Mouse (Mus musculus) T-helper 17 cell (primary cell): ENCODE results near the gene Crlf2.

ENCODE experiments used
- in situ Hi-C, 2 experiments: fragments of 300-600 bp; cut with MboI, MseI; formaldehyde crosslinking; loops; 1 replicate in 1 of 2; 2 replicates in 1 of 2; pipeline ENCODE4 v1.15.1; 2025; ENCODE audit warnings: high pct_unique_total_duplicates in 2 of 2

The Crlf2 gene

DNA sequence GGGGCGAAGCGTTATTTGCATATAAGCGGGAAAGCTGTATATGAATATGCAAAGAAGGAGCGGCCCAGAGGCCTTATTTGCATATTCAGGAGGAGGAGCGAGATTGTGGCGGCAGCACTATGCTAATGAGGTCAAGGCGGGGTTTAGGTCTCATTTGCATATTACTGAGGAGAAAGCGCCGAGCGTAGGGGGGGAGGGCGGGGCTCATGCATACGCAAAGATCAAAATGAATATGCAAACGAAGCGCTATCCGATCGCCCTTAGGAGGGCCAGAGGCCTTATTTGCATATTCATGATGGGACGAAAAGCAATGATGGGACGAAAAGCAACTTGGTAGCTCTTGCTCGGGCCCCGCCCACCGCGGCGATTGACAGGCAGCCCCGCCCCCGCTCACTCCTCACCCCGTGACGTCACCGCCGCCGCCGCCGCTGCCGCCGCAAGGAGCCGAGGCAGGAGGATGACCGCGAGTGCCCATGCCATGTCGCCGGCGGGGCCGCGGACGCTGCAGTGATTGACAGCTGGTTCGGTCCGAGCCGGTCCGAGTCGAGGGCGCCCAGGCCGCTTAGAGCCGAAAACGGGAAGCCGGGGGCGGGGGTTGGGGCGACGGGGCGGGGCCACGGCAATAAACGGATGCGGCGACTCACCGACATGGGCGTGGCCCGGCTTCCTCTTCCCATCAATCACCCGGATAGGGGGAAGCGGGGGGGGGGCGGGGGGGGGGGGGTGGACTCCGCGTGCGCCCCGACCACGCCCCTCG is at the start of gene Crlf2:
Gene Crlf2 (minus strand): TSS at position 590 of the 757 bp plus-strand sequence.
- in situ Hi-C loops = loop anchor here (5.0 to 10.0 kb wide), 6 partner anchors 369 to 1946 kb away; partner anchors contain the start of genes Ddx51 (in 1 of the 2), Ep400 (in 1 of the 2), Noc4l (in 1 of the 2) and Zfp932 (in 1 of the 2)

DNA sequence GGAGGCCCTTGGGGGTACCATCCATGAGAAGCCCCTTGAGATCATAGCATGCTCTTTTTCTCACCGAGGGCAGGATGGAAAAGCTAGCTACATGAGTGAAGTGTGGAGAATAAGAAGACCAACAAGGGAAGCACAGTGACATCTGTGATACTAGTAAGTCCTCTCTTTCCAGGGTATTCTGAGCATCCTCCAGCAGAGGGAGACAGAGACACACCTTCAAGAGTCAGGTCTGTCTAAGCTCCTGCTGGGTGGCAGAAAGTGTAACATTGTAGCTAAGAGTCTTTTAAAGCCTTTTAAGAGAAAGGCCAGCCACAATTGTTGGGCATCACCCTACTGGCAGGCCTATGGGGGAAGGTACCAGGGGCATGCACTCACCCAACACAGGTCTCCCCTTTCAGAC is 43.8 kb upstream of the Crlf2 start:
- in situ Hi-C loops = no loop called here

GRCm38 (mm10) chr5:109601080-109601479 is 42.3 kb upstream of the Crlf2 start:
- in situ Hi-C loops = no loop called here

- in situ Hi-C loops = loop anchor here (5.0 kb wide), 4 partner anchors 47 to 413 kb away; no protein-coding TSS in a partner anchor
Measured at GRCm38 (mm10) chr5:109598876-109599275, 40.1 kb upstream of the Crlf2 start.

GRCm38 (mm10) chr5:109596647-109597046 is 37.9 kb upstream of the Crlf2 start:
- in situ Hi-C loops = loop anchor here (5.0 kb wide), 4 partner anchors 44 to 416 kb away; no protein-coding TSS in a partner anchor

DNA sequence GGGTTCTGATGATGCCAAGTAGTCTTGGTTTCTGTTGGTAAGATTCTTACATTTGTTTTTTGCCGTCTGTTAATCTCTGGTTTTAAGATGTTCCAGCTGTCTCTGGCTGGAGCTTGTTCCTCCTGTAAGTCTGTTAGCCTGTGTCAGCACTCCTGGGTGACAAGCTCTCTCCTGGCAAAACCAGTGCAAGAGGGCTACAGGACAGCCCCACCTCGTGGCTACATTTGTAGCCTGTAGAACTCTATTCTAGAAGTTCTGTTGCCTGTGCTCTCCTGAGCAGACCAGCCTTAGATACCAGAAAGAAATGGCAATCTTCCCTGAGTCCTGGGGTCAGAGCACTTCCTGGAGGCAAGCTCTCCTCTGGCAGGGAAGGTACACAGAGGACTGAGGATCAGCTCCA is 4.0 kb upstream of the Crlf2 start:
- in situ Hi-C loops = loop anchor here in 1 of 2 experiments (5.0 kb wide), 1 partner anchor 544 kb away; the partner anchor contains the start of gene Gtpbp6

DNA sequence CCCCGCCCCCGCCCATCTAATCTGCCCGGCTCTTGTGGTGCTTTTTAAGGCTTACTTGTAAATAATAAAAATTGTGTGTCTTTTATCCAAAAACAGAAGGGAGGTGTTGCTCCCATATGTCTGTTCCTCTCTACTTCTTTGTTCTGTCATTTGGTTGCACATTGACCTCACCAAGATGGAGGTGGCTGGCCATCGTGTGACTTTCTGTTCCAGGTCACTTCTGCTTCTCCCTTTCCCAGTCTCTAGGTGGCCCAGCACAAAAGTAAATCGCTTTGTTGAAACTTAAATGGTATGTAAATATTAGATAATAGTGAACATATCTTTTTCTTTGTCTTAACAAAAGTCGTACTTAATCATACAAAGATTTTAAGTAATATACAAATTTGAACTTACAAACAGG is 398 bp upstream of the Crlf2 start:
- in situ Hi-C loops = loop anchor here (5.0 to 10.0 kb wide), 6 partner anchors 368 to 1946 kb away; partner anchors contain the start of genes Ddx51 (in 1 of the 2), Ep400 (in 1 of the 2), Noc4l (in 1 of the 2) and Zfp932 (in 1 of the 2)

DNA sequence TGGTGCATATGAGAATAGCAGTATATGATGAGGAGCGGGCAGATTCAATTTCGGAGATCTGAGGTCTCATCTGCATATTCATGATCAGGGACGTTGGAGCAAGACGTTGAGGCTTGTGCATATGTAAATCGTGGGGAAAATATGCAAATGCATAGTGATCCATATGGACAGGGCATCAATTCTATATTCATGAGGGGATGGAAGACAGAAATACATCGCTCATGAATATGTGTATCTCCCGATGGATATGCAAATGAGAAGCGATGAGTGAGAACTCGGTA is 730 bp downstream of the Crlf2 start:
- in situ Hi-C loops = loop anchor here (5.0 to 10.0 kb wide), 6 partner anchors 369 to 1947 kb away; partner anchors contain the start of genes Ddx51 (in 1 of the 2), Ep400 (in 1 of the 2), Noc4l (in 1 of the 2) and Zfp932 (in 1 of the 2)

DNA sequence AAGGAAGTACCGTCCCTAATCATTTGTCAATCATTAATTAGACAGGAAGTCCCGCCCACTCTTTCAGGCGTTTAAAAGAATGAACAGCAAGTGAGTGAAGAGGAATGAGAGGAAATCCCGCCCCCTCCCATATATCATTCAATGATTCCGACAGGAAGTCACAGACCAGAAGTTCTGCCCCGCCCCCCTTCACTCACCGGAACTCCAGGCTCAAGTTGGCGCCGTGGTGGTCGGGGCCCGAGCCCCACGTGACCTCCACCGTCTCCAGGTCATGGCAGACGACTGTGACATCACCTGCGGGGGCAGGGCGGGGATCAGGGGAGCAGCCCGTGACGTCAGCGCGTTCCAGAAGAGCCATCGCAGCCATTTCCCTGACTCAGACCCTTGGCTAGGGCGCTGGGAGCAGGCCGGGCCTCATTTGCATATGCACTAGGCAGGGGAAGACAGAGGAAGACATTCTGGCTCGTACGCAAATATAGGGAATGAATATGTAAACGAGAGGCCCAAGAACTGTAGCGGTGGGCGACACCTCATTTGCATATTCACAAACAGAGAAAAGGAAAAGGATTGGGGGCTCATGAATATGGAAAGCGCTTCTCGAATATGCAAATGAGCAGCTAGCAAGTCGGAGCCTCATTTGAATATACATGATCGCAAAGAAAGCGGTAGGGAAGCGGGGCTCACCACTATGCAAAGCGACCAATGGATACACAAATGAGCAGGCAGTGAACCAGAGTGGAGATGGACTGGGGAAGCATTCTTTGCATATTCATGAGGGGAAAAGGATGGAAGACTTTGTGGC is 1.3 kb downstream of the Crlf2 start:
- in situ Hi-C loops = loop anchor here (5.0 to 10.0 kb wide), 6 partner anchors 370 to 1947 kb away; partner anchors contain the start of genes Ddx51 (in 1 of the 2), Ep400 (in 1 of the 2), Noc4l (in 1 of the 2) and Zfp932 (in 1 of the 2)

DNA sequence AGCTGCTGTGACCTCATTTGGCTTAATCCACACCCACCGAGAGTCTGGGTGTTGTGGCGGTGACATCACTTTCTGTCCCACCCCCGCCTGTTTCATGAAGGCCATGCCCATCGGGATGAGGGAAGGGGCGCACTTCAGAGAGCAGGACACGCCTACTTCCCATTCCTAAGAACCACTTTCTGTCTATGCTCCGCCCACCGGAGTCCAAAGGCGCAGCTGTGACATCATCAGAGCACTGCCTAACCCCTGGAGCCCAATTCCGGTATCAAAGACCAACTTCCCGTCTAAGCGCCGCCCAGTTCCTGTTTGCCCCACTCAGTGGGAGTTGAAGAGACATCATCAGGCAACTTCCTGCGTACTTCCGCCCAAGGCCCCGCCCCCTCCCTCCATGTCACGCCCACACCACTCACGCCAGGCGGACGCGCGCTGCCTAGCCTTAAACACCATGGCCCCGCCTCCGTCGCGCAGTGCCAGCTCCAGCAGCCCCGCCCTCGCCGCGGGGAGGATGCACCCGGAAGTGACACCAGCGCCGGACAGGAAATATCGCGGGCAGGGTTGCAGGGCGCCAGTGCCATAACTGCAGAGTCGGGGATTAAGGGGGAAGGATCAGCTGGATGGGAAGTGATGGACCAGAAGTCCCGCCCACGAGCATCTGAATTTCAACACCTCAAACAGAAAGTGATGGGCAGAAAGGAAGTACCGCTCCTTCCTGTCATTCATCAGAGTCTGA is 2.0 kb downstream of the Crlf2 start:
- in situ Hi-C loops = loop anchor here (5.0 to 10.0 kb wide), 6 partner anchors 371 to 1948 kb away; partner anchors contain the start of genes Ddx51 (in 1 of the 2), Ep400 (in 1 of the 2), Noc4l (in 1 of the 2) and Zfp932 (in 1 of the 2)

GRCm38 (mm10) chr5:109555676-109556571 is 2.9 kb downstream of the Crlf2 start:
- in situ Hi-C loops = loop anchor here (5.0 to 10.0 kb wide), 6 partner anchors 371 to 1949 kb away; partner anchors contain the start of genes Ddx51 (in 1 of the 2), Ep400 (in 1 of the 2), Noc4l (in 1 of the 2) and Zfp932 (in 1 of the 2)

- in situ Hi-C loops = loop anchor here (5.0 to 10.0 kb wide), 6 partner anchors 372 to 1950 kb away; partner anchors contain the start of genes Ddx51 (in 1 of the 2), Ep400 (in 1 of the 2), Noc4l (in 1 of the 2) and Zfp932 (in 1 of the 2)
Measured at GRCm38 (mm10) chr5:109555236-109555675, 3.5 kb downstream of the Crlf2 start.

- in situ Hi-C loops = loop anchor here (5.0 to 10.0 kb wide), 8 partner anchors 43 to 1950 kb away; partner anchors contain the start of genes Ddx51 (in 1 of the 2), Ep400 (in 1 of the 2), Gtpbp6 (in 1 of the 2) and Noc4l (in 1 of the 2)
Measured at GRCm38 (mm10) chr5:109554091-109555050, 4.4 kb downstream of the Crlf2 start.

DNA sequence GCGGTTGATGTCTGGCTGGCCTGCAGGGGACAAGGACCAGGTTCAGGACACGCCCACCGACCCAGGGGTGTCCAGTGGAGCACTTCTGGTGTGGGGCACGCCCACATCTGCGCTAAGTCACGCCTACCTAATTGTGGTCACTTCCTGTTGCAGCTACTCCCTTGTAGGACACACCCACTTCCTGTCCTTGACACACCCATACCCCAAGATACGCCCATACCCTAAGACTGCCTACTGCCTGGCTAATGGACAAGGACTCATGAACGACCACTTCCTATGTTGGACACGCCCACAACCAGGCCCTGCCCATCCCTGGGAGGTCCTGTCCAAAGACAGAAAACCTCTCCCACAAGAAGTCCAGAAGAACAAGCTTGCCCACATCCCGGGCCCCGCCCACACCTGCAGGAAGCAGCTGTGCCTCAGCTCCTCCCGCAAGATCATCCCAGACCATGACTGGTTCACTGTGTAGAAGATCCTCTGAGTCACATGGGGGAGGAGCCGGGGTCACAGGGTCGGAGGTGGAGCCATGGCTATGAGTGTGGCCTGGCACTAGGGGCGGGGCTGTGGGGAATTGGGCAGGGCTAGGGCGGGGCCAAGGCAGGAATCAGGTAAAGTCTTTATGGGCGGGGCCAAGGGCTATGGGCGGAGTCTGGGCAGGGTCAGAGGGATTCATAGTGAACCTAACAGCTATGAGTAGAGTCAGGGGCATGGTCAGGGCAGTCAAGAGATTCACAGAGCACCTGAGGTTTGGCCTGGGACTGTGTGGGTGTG is 5.4 kb downstream of the Crlf2 start:
- in situ Hi-C loops = loop anchor here (5.0 to 10.0 kb wide), 4 partner anchors 44 to 1951 kb away; partner anchors contain the start of genes Ddx51 (in 1 of the 2), Gtpbp6 (in 1 of the 2) and Noc4l (in 1 of the 2)

GRCm38 (mm10) chr5:109552541-109552940 is 6.3 kb downstream of the Crlf2 start:
- in situ Hi-C loops = loop anchor here (5.0 to 10.0 kb wide), 4 partner anchors 45 to 1952 kb away; partner anchors contain the start of genes Ddx51 (in 1 of the 2), Gtpbp6 (in 1 of the 2) and Noc4l (in 1 of the 2)

GRCm38 (mm10) chr5:109552116-109552515 is 6.7 kb downstream of the Crlf2 start:
- in situ Hi-C loops = loop anchor here (5.0 to 10.0 kb wide), 4 partner anchors 45 to 1953 kb away; partner anchors contain the start of genes Ddx51 (in 1 of the 2), Gtpbp6 (in 1 of the 2) and Noc4l (in 1 of the 2)
